Mouse (Mus musculus): Measurements from ENCODE around the gene Pidd1. TPM values are rescaled to one million over a fixed set of nuclear protein-coding genes. Genes with fewer than 3 reads are reported as not detected.

Gene Pidd1
- polyA plus RNA-seq, 1 experiment = 39.0 TPM

- no peak for TF ChIP-seq GATA1 (IDR thresholded peaks at IDR 0.05; ENCODE audit: low read length)
These were observed 51.9 kb downstream of the Pidd1 start, which contains the start of gene Taldo1 for GRCm38 (mm10) chr7:141391625-141392551. Gene Taldo1 (plus strand): TSS chr7:141392199.

GRCm38 (mm10) chr7:141390326-141391259, 53.2 kb downstream of the Pidd1 start:
- TF ChIP-seq GATA1 (IDR thresholded peaks at IDR 0.05; ENCODE audit: low read length) = no peak

GRCm38 (mm10) chr7:141388487-141389109, 55.2 kb downstream of the Pidd1 start:
- TF ChIP-seq GATA1 (IDR thresholded peaks at IDR 0.05; ENCODE audit: low read length) = peak; percentile 84

Other genes starting within 250 kb of the Pidd1 start
- 2.4 and 3.1 TPM in 2 replicates for gene Lrrc56, start 249.9 kb downstream of the Pidd1 start, polyA plus RNA-seq (2012)
- gene Lmntd2, start 229.9 kb downstream of the Pidd1 start, polyA plus RNA-seq (2012) = 0.08 and 0.10 TPM in 2 replicates
- 12.7 and 20.3 TPM in 2 replicates for gene Rassf7, start 228.2 kb downstream of the Pidd1 start, polyA plus RNA-seq (2012)
- gene Phrf1, start 215.2 kb downstream of the Pidd1 start, polyA plus RNA-seq (2012) = 132 and 133 TPM in 2 replicates
- gene Irf7, start 177.5 kb downstream of the Pidd1 start, polyA plus RNA-seq (2012) = 24.4 and 30.7 TPM in 2 replicates
- not detected in 2 replicates for gene Cdhr5, start 167.2 kb downstream of the Pidd1 start, polyA plus RNA-seq (2012)
- not detected in 2 replicates for gene Sct, start 164.9 kb downstream of the Pidd1 start, polyA plus RNA-seq (2012)
- 0.03 TPM in 1 of 2 replicates, not detected in the other for gene Drd4, start 152.0 kb downstream of the Pidd1 start, polyA plus RNA-seq (2012)
- gene Deaf1, start 116.3 kb downstream of the Pidd1 start, polyA plus RNA-seq (2012) = 72.4 and 106 TPM in 2 replicates
- gene Tmem80, start 116.3 kb downstream of the Pidd1 start, polyA plus RNA-seq (2012) = 8.7 and 9.3 TPM in 2 replicates
- gene Eps8l2, start 105.1 kb downstream of the Pidd1 start, polyA plus RNA-seq (2012) = not detected in 2 replicates
- gene Taldo1, start 51.8 kb downstream of the Pidd1 start, polyA plus RNA-seq (2012) = 96.8 and 412 TPM in 2 replicates
- gene Gatd1, start 29.9 kb downstream of the Pidd1 start, polyA plus RNA-seq (2012) = 16.2 and 16.7 TPM in 2 replicates
- gene Cend1, start 14.5 kb downstream of the Pidd1 start, polyA plus RNA-seq (2012) = not detected in 2 replicates
- gene Slc25a22, start 6.1 kb downstream of the Pidd1 start, polyA plus RNA-seq (2012) = 66.0 and 68.6 TPM in 2 replicates
- 3,328 and 6,963 TPM in 2 replicates for gene Rplp2, start 3.3 kb upstream of the Pidd1 start, polyA plus RNA-seq (2012)
- gene Pnpla2, start 11.2 kb upstream of the Pidd1 start, polyA plus RNA-seq (2012) = 61.7 and 77.3 TPM in 2 replicates
- gene Cracr2b, start 17.1 kb upstream of the Pidd1 start, polyA plus RNA-seq (2012) = 0.09 TPM in 1 of 2 replicates, not detected in the other
- gene Cd151, start 23.4 kb upstream of the Pidd1 start, polyA plus RNA-seq (2012) = 15.2 and 30.8 TPM in 2 replicates
- gene Polr2l, start 31.1 kb upstream of the Pidd1 start, polyA plus RNA-seq (2012) = 88.8 and 114 TPM in 2 replicates
- 26.6 and 26.7 TPM in 2 replicates for gene Tspan4, start 31.2 kb upstream of the Pidd1 start, polyA plus RNA-seq (2012)
- 14.6 and 17.4 TPM in 2 replicates for gene Chid1, start 95.8 kb upstream of the Pidd1 start, polyA plus RNA-seq (2012)
- not detected in 2 replicates for gene Ap2a2, start 118.1 kb upstream of the Pidd1 start, polyA plus RNA-seq (2012)
- gene Muc6, start 211.3 kb upstream of the Pidd1 start, polyA plus RNA-seq (2012) = 0.84 and 1.0 TPM in 2 replicates
- not detected in 2 replicates for gene Muc2, start 246.3 kb upstream of the Pidd1 start, polyA plus RNA-seq (2012)